Mouse (Mus musculus): ENCODE results near the gene Ebf1. TPM values are rescaled to one million over a fixed set of nuclear protein-coding genes. Genes with fewer than 3 reads are reported as not detected.

The Ebf1 gene
- polyA plus RNA-seq, 1 experiment = 38.8 TPM

- no peak overlapping the region for H3K4me3 ChIP-seq (ENCODE audit: insufficient read depth, low read depth, low read length)
- H3K4me1 ChIP-seq (ENCODE audit: control insufficient read depth, insufficient read depth, insufficient read length, low read length) = peaks cover 13% of the 10 kb centered on the region
- H3K27ac ChIP-seq (replicated peaks; ENCODE audit: low read depth, low read length) = peak overlapping the region; percentile 79
Measured at GRCm38 (mm10) chr11:44925806-44926525, 308.8 kb downstream of the Ebf1 start.

GRCm38 (mm10) chr11:44928403-44928802 is 311.3 kb downstream of the Ebf1 start:
- peaks cover 13% of the 10 kb centered on the region for H3K4me1 ChIP-seq (ENCODE audit: control insufficient read depth, insufficient read depth, insufficient read length, low read length)
- no peak overlapping the region for H3K4me3 ChIP-seq (ENCODE audit: insufficient read depth, low read depth, low read length)
- H3K27ac ChIP-seq (replicated peaks; ENCODE audit: low read depth, low read length) = no peak overlapping the region

GRCm38 (mm10) chr11:44932942-44933483 is 315.9 kb downstream of the Ebf1 start:
- no peaks in the 10 kb centered on the region for H3K4me1 ChIP-seq (ENCODE audit: control insufficient read depth, insufficient read depth, insufficient read length, low read length)
- no peak overlapping the region for H3K27ac ChIP-seq (replicated peaks; ENCODE audit: low read depth, low read length)
- no peak overlapping the region for H3K4me3 ChIP-seq (ENCODE audit: insufficient read depth, low read depth, low read length)

GRCm38 (mm10) chr11:44943781-44944180 is 326.7 kb downstream of the Ebf1 start:
- Histone ChIP-seq H3K27ac (replicated peaks; ENCODE audit: low read depth, low read length) (no peak overlapping the region), H3K4me3 (ENCODE audit: insufficient read depth, low read depth, low read length) (no peak overlapping the region), H3K4me1 (ENCODE audit: control insufficient read depth, insufficient read depth, insufficient read length, low read length) (peaks cover 19% of the 10 kb centered on the region)

- H3K4me1 ChIP-seq (ENCODE audit: control insufficient read depth, insufficient read depth, insufficient read length, low read length) = peaks cover 21% of the 10 kb centered on the region
- H3K27ac ChIP-seq (replicated peaks; ENCODE audit: low read depth, low read length) = peak overlapping the region; percentile 2; the same call in 1 of the 2 replicates
- no peak overlapping the region for H3K4me3 ChIP-seq (ENCODE audit: insufficient read depth, low read depth, low read length)
Measured at GRCm38 (mm10) chr11:44944401-44944800, 327.3 kb downstream of the Ebf1 start.

- Histone ChIP-seq H3K27ac (replicated peaks; ENCODE audit: low read depth, low read length) (no peak overlapping the region), H3K4me1 (ENCODE audit: control insufficient read depth, insufficient read depth, insufficient read length, low read length) (peaks cover 23% of the 10 kb centered on the region), H3K4me3 (ENCODE audit: insufficient read depth, low read depth, low read length) (no peak overlapping the region)
Measured at GRCm38 (mm10) chr11:44946618-44947017, 329.5 kb downstream of the Ebf1 start.

- H3K27ac ChIP-seq (replicated peaks; ENCODE audit: low read depth, low read length) = no peak overlapping the region; the same call in 1 of the 2 replicates
- H3K4me1 ChIP-seq (ENCODE audit: control insufficient read depth, insufficient read depth, insufficient read length, low read length) = peaks cover 23% of the 10 kb centered on the region
- H3K4me3 ChIP-seq (ENCODE audit: insufficient read depth, low read depth, low read length) = no peak overlapping the region
Measured at GRCm38 (mm10) chr11:44948541-44948940, 331.4 kb downstream of the Ebf1 start.

- H3K4me1 ChIP-seq (ENCODE audit: control insufficient read depth, insufficient read depth, insufficient read length, low read length) = peaks cover 20% of the 10 kb centered on the region
- H3K27ac ChIP-seq (replicated peaks; ENCODE audit: low read depth, low read length) = no peak overlapping the region; the same call in 1 of the 2 replicates
- H3K4me3 ChIP-seq (ENCODE audit: insufficient read depth, low read depth, low read length) = no peak overlapping the region
Measured at GRCm38 (mm10) chr11:44949140-44949539, 332.0 kb downstream of the Ebf1 start.

GRCm38 (mm10) chr11:44950319-44950718 is 333.2 kb downstream of the Ebf1 start:
- Histone ChIP-seq H3K4me1 (ENCODE audit: control insufficient read depth, insufficient read depth, insufficient read length, low read length) (peaks cover 12% of the 10 kb centered on the region; the same call in 1 of the 2 replicates), H3K4me3 (ENCODE audit: insufficient read depth, low read depth, low read length) (no peak overlapping the region), H3K27ac (replicated peaks; ENCODE audit: low read depth, low read length) (no peak overlapping the region)

GRCm38 (mm10) chr11:44951506-44951905 is 334.4 kb downstream of the Ebf1 start:
- Histone ChIP-seq H3K27ac (replicated peaks; ENCODE audit: low read depth, low read length) (no peak overlapping the region), H3K4me3 (ENCODE audit: insufficient read depth, low read depth, low read length) (no peak overlapping the region), H3K4me1 (ENCODE audit: control insufficient read depth, insufficient read depth, insufficient read length, low read length) (peaks cover 12% of the 10 kb centered on the region; the same call in 1 of the 2 replicates)

- Histone ChIP-seq H3K27ac (replicated peaks; ENCODE audit: low read depth, low read length) (no peak overlapping the region), H3K4me3 (ENCODE audit: insufficient read depth, low read depth, low read length) (no peak overlapping the region)
Measured at GRCm38 (mm10) chr11:44953337-44953736, 336.2 kb downstream of the Ebf1 start.

GRCm38 (mm10) chr11:44953863-44954262 is 336.7 kb downstream of the Ebf1 start:
- no peak overlapping the region for H3K4me3 ChIP-seq (ENCODE audit: insufficient read depth, low read depth, low read length)
- no peak overlapping the region for H3K27ac ChIP-seq (replicated peaks; ENCODE audit: low read depth, low read length)
- peaks cover 7% of the 10 kb centered on the region for H3K4me1 ChIP-seq (ENCODE audit: control insufficient read depth, insufficient read depth, insufficient read length, low read length)

More at GRCm38 (mm10) chr11:44953337-44953736, 336.2 kb downstream of the Ebf1 start:
- H3K4me1 ChIP-seq (ENCODE audit: control insufficient read depth, insufficient read depth, insufficient read length, low read length) = peaks cover 9% of the 10 kb centered on the region

- H3K27ac ChIP-seq (replicated peaks; ENCODE audit: low read depth, low read length) = no peak overlapping the region
- H3K4me3 ChIP-seq (ENCODE audit: insufficient read depth, low read depth, low read length) = no peak overlapping the region
- H3K4me1 ChIP-seq (ENCODE audit: control insufficient read depth, insufficient read depth, insufficient read length, low read length) = peaks cover 5% of the 10 kb centered on the region
Measured at GRCm38 (mm10) chr11:44954362-44954761, 337.2 kb downstream of the Ebf1 start.

- Histone ChIP-seq H3K27ac (replicated peaks; ENCODE audit: low read depth, low read length) (peak overlapping the region; percentile 84), H3K4me1 (ENCODE audit: control insufficient read depth, insufficient read depth, insufficient read length, low read length) (peaks cover 13% of the 10 kb centered on the region), H3K4me3 (ENCODE audit: insufficient read depth, low read depth, low read length) (peak overlapping the region; percentile 23)
Measured at GRCm38 (mm10) chr11:44962746-44963440, 345.8 kb downstream of the Ebf1 start.

GRCm38 (mm10) chr11:44969011-44969410 is 351.9 kb downstream of the Ebf1 start:
- Histone ChIP-seq H3K27ac (replicated peaks; ENCODE audit: low read depth, low read length) (no peak overlapping the region; the same call in 1 of the 2 replicates), H3K4me3 (ENCODE audit: insufficient read depth, low read depth, low read length) (no peak overlapping the region), H3K4me1 (ENCODE audit: control insufficient read depth, insufficient read depth, insufficient read length, low read length) (peaks cover 2% of the 10 kb centered on the region; the same call in 1 of the 2 replicates)

Measured in brown adipose tissue, adult 24 weeks (tissue).